Mouse (Mus musculus) mouse embryonic stem cell (cell line): ENCODE data around the gene Rad18.

Experiments
- in situ Hi-C, 2 experiments: fragments of 300-500 bp; cut with MboI; formaldehyde crosslinking; loops; 1 replicate in 1 of 2; 3 replicates in 1 of 2; pipeline ENCODE4 v1.14.3; 2019 to 2020; ENCODE audit warnings: low sequenced_read_pairs in 2 of 2, low pct_unique_long_range_greater_than_20kb in 1 of 2, mixed read lengths in 1 of 2; ENCODE audit not compliant: unreplicated experiment in 1 of 2

Gene Rad18

DNA sequence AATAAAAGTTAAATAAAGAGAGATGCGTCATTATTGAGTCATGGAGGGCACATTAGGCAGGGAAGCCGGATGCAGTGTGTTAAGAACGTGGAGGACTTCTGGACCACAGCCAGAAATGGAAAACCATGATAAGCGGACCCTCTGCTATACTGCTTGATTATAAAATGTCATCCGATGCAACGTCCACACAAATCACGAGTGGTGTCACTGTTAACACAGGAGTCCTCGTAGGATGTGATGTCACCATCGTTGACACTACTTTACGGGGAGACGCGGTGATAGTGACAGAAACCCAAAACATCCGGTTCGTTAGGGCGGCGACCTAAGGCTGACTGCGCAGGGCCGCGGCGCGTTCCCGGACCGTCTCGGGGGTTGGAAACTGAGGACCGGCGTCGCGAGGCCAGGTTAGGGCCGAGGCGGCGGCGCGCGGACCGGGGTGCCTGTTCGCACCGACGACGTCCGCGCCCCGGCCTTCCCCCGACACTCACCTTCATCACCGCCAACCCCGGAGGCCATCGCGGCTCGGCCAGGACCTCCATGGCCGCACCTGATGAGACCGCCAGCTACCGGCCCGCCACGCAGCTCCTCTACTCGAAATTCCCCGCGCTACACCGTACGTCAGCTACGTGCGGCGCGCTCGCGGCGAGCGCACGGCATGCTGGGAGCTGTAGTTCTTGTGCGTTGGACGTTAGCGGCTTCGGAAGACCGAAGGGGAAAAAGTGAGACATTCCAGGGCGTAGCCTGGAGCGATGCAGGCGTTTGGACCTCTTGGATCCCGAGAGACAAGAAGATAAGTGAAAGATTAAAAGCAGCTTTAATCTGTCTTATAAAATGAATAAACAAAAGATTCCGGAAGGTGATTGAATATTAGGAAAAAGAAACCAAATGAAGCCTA lies at the start of gene Rad18:
TSS of gene Rad18 (minus strand) at position 631 of the 895 bp plus-strand sequence.
- in situ Hi-C loops: no loop called here

GRCm38 (mm10) chr6:112742297-112742696 lies 45.8 kb upstream of the Rad18 start:
- in situ Hi-C loops: no loop called here

GRCm38 (mm10) chr6:112741766-112742165 lies 45.3 kb upstream of the Rad18 start:
- in situ Hi-C loops: no loop called here

DNA sequence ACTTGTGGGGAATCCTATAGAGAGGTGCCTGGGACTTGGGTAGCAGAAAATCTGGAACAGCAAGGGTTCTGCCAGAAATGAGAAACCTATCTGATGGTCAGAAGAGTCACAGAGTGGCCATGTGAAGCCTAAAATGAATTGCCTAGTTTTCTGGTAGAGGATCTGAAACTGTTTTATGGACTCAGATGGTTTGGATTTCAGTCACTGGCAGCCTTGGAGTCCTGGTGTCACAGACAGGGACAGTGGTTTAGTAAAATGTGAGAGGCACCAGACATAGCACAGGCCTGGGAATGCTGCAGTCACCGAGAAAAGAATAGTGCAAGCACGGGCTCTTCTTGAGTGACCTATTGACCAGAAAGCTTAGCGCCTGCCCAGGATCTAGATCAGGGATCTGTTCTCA lies 43.1 kb upstream of the Rad18 start:
- in situ Hi-C loops: no loop called here

DNA sequence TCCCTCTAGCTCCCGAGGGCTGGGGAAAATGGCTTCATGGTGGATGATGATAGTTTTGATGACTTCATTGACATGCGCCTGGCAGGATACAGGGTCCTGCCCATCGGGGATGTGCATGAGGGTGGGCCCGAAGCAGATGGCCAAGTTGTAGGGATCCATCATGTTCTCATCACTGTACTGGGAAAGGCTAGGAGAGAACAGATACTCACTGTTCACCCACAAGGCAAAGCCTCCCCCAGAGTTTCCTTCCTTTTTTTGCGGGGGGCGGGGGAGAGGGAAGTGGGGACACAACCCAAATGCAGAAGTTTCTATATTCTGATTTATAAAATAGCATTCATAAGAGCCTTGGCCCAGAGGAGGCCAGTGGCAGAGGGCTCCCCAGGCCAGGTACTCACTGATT lies 42.4 kb upstream of the Rad18 start:
- in situ Hi-C loops: no loop called here

DNA sequence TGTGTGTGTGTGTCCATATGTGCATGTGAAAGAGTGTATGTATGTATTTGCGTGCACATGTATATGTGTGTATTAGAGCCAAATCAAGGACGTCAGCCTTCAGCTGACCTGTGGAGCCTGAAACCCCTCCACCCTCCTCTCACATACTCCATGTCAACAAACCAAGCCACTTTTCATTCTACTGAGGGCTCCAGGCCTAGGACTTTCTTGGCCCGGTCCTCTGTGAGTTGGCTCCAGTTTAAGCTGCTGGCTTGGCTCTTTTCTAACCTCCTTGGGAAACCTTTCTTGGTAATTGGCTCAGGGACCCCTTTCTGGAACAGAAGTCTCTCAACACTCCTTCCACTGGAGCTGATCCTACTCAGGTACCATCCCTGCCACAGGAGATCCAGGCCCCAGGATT lies 40.0 kb upstream of the Rad18 start:
- in situ Hi-C loops: no loop called here

DNA sequence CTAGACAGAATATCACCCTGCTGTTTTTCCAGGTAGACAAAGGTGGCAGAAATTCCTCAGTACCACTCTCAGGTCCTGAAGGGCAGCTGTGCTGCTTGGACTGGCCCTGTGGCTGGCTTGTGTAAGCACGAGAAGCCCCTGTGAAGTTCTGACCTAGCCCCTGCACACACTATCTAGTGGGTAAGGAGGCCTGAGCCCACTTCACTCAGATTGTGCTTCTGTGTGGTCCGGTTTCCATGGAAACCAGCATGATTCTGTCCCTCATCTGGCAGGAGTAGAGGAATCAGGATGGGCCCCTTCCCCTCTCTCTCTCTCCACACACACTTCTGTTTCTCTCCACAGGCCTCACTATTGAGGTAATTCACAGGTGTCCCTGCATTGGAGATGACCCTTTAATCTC lies 38.6 kb upstream of the Rad18 start:
- in situ Hi-C loops: no loop called here

- in situ Hi-C loops: no loop called here
Measured at GRCm38 (mm10) chr6:112733942-112734341, 37.5 kb upstream of the Rad18 start.

- in situ Hi-C loops: no loop called here
Measured at GRCm38 (mm10) chr6:112732434-112732833, 35.9 kb upstream of the Rad18 start.

GRCm38 (mm10) chr6:112731386-112731785 lies 34.9 kb upstream of the Rad18 start:
- in situ Hi-C loops: no loop called here

DNA sequence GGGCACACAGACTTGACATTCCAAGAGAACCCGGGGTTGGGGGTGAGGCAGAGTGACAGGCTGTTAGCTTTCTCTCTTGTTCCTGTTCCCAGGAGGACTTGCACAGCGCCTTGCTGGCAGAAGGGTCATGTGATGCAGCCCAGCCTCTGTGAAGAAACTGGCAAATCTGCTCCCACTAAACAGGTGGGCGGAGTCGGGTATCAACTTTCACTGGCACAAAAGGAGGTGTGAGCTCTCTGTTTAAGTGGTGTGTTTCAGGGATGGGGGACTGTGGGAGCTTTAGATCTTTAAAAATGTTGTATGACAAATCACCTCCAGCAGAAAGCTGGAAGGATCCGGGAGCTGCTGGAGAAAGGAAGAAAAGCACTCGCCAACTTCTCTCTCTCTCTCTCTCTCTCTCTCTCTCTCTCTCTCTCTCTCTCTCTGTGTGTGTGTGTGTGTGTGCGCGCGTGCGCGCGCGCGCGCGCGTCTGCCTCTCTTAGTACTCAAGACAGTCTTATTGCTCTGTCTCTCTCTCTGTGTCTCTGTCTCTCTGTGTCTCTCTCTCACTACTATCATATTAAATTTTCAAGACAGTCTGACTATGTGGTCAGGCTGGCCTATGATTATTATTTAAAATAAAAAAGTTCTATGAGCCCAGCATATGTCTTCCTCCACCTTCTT lies 32.4 kb upstream of the Rad18 start:
- in situ Hi-C loops: no loop called here

GRCm38 (mm10) chr6:112725468-112725867 lies 29.0 kb upstream of the Rad18 start:
- in situ Hi-C loops: no loop called here

DNA sequence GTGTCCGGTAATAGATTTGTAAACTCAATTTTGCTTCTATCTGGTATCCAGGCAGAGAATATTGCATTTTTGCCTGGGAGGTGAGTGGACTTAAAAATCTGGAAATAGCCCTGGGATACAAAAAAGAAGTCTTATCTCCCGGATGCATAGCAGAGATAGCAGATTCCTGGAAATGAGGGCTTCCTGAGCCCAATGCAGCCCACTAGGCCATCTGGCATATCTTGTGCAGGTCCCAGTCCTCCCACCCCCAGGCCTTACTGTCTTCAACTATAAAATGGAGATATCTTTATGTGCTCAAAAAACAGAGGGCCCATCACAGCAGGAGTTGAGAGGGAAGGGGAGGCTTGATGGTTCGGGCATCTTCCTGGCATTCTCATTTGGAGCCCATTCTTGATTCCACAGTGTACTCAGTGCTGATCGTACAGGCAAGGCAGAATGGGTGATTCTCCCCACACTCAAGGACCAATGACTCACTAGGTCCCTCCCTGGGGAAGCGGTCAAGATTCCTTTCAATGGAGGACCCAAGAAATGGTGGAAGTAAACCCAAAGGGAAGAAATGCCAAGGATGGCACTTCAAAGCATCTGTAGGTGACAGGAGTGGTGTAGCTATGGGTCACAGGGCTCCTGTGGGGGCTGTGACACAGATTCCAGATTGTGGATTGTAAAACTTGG lies 24.1 kb upstream of the Rad18 start:
- in situ Hi-C loops: loop anchor here in 1 of 2 experiments (25.0 kb wide), 1 partner anchor 242 kb away; no protein-coding TSS in a partner anchor

GRCm38 (mm10) chr6:112719983-112720382 lies 23.5 kb upstream of the Rad18 start:
- in situ Hi-C loops: loop anchor here in 1 of 2 experiments (10.0 to 25.0 kb wide), 2 partner anchors 242 to 285 kb away; no protein-coding TSS in a partner anchor

DNA sequence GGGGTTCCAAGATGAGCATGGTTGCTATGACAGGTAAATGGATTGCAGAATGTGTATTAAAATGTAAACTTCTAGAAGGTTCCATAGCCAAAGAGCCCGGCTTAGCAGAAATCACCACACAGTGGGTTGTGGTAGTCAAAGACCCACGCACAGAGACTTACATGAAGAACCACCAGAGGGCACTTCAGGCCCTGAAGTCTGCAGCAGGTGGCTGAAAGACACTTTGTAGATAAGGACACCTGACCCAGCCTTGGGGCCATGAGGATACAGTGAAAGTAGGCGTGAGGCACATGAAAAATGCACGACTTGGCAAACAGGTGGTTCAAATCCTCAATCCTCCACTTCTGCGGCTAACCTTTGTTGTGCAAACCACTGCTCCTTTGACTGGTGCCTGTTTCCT lies 20.7 kb upstream of the Rad18 start:
- in situ Hi-C loops: loop anchor here in 1 of 2 experiments (10.0 to 25.0 kb wide), 2 partner anchors 245 to 288 kb away; no protein-coding TSS in a partner anchor

- in situ Hi-C loops: loop anchor here in 1 of 2 experiments (10.0 to 25.0 kb wide), 2 partner anchors 248 to 291 kb away; no protein-coding TSS in a partner anchor
Measured at GRCm38 (mm10) chr6:112713951-112714350, 17.5 kb upstream of the Rad18 start.

- in situ Hi-C loops: loop anchor here in 1 of 2 experiments (25.0 kb wide), 1 partner anchor 260 kb away; no protein-coding TSS in a partner anchor
Measured at GRCm38 (mm10) chr6:112702296-112702695, 5.8 kb upstream of the Rad18 start.

DNA sequence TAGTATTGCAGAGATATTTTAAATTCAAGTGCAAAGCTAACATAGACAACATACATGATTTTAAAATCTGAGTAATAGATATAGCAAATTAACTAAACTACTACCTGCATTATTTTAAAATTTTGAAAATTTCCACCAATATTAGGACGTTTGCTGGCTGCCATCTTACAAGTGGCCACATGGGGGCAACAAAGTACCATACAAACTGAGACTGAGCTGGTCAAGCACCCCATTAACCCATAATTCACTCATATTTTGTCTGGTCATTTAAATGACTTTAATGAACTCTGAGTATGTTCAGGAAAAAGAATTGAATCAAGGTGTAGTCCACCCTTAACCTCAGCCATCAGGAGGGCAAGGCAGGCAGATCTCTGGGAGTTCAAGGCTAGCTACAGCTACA lies 3.9 kb upstream of the Rad18 start:
- in situ Hi-C loops: loop anchor here in 1 of 2 experiments (25.0 kb wide), 1 partner anchor 262 kb away; no protein-coding TSS in a partner anchor

DNA sequence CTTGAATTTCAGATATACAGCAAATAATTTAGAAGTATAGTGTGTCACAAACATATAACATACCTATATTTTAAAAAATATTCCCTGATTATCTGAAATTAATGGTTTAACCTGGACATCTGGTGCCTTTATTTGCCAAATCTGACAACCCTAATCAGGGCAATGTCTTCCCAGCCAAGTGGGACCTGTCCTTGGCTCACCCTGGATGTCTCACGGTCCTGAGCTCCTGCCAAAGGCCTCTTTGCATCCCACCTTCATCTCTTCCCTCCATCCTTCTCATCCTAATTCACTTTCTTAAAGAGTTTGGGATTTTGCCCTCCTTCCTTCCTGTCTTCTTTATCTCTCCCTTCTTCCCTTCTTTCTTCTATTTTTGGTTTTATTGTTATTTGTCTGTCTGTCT lies 2.6 kb upstream of the Rad18 start:
- in situ Hi-C loops: no loop called here
